Mouse (Mus musculus): ENCODE measurements around the gene Acot5. TPM values are rescaled to one million over a fixed set of nuclear protein-coding genes. Genes with fewer than 3 reads are reported as not detected.

Acot5 gene
- total and polyA plus RNA-seq, 2 experiments from 2014 or later: 1.1 to 2.0 TPM

DNA sequence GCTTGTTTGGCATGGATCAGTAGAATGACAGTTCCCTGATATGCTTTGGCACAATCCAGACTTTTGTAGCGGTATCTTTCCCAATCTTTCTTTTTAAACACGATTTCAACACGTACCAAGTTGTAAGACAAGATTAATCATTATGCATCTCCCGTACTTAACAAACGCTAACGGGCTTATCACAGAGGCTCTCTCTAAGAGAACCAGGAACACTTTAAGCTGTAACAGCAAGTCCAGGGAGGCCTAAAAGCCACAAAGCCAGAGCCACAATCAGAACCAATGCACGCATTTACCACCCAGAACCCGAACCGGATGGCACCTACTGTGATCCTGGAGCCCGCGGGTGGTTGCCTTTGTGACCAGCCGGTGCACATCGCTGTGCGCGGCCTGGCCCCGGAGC lies 16.0 kb upstream of the Acot5 start:
- Histone ChIP-seq H3K27me3 (ENCODE audit: insufficient read depth, low read length) (0 out of 2 replicates have a peak, but pooled peaks cover 3% of the 10 kb centered on the region), H3K9ac (replicated peaks; ENCODE audit: low read length, poor library complexity, severe bottlenecking) (0 out of 2 replicates have a peak overlapping the region, but pooled peaks have one; percentile 36), H3K36me3 (ENCODE audit: insufficient read depth, low read length) (no peaks in the 10 kb centered on the region), H3K9me3 (ENCODE audit: low read length) (no peaks in the 10 kb centered on the region), H3K4me1 (ENCODE audit: insufficient read depth, low read length) (no peaks in the 10 kb centered on the region), H3K4me3 (ENCODE audit: low read depth, low read length) (peak overlapping the region; percentile 41), H3K27ac (ENCODE audit: low read depth, low read length) (no peak overlapping the region), H3K4me2 (ENCODE audit: low read depth, low read length, poor library complexity, severe bottlenecking) (peak overlapping the region; percentile 63)
- DNase-seq (ENCODE audit: low spot score): no peak
- 4% methylated on average over 16 of the region's 16 CpGs for WGBS
- no peak for TF ChIP-seq CTCF (IDR thresholded peaks at IDR 0.05)
- no peak for ATAC-seq (ENCODE audit: low FRiP score)

DNA sequence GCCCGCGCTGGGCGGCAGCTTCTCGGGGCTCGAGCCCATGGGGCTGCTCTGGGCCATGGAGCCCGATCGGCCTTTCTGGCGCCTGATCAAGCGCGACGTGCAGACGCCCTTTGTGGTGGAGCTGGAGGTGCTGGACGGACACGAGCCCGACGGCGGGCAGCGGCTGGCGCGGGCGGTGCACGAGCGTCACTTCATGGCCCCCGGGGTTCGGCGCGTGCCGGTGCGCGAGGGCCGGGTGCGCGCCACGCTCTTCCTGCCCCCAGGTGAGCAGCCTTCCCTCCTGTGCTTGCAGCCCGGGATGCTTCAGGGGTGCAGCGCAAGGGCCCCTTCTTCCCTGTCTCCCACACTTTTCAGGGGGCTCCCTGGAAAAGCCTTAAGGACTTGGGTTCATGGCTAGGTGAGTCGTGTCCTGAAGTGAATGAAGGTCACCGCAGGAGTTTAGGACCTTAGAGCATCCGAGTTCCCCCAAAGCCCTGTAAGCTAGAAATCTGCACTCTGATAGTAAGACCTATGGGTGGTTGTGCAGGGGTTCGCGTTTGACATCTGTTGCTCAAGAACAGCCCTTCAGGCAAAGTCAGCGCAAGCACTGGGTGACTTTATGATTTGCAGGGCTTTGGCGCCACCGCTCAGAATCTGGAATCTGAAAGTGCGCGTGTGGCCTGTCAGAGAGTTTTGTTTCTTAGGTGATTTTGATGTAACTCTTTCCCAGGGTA lies 15.3 kb upstream of the Acot5 start:
- no peaks in the 10 kb centered on the region for H3K9me3 ChIP-seq (ENCODE audit: low read length)
- H3K4me3 ChIP-seq (ENCODE audit: low read depth, low read length): peak overlapping the region; percentile 41
- peak; percentile 48 for TF ChIP-seq CTCF (IDR thresholded peaks at IDR 0.05)
- H3K27ac ChIP-seq (ENCODE audit: low read depth, low read length): no peak overlapping the region
- H3K36me3 ChIP-seq (ENCODE audit: insufficient read depth, low read length): no peaks in the 10 kb centered on the region
- H3K4me1 ChIP-seq (ENCODE audit: insufficient read depth, low read length): no peaks in the 10 kb centered on the region
- H3K4me2 ChIP-seq (ENCODE audit: low read depth, low read length, poor library complexity, severe bottlenecking): peak overlapping the region; percentile 63
- peak; percentile 57 for DNase-seq (ENCODE audit: low spot score)
- H3K9ac ChIP-seq (replicated peaks; ENCODE audit: low read length, poor library complexity, severe bottlenecking): 0 out of 2 replicates have a peak overlapping the region, but pooled peaks have one; percentile 36
- 2% methylated on average over 37 of the region's 46 CpGs for whole genome bisulfite sequencing
- H3K27me3 ChIP-seq (ENCODE audit: insufficient read depth, low read length): 0 out of 2 replicates have a peak, but pooled peaks cover 3% of the 10 kb centered on the region
- no peak for ATAC-seq (ENCODE audit: low FRiP score)

DNA sequence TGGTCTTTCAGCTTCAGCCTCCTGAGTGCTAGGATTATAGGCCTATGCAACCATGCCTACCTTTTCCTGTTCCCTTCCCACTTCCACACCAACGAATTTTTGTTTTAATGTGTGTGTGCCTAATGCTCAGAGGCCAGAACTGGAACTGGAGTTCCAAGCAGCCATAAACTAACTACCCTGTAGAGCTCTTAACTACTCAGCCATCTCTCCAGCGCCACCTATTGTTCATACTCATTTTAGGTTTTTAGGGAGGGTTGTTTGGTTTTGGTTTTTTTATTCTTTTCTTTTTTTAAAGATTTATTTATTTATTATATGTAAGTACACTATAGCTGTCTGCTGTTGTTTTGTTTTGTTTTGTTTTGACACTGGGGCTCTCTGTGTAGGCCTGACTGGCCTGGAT lies 8.2 kb upstream of the Acot5 start:
- peak; percentile 39 for TF ChIP-seq CTCF (IDR thresholded peaks at IDR 0.05)
- H3K36me3 ChIP-seq (ENCODE audit: insufficient read depth, low read length): no peaks in the 10 kb centered on the region
- H3K4me3 ChIP-seq (ENCODE audit: low read depth, low read length): no peak overlapping the region
- 34% methylated on average over 2 of the region's 2 CpGs for WGBS
- H3K27ac ChIP-seq (ENCODE audit: low read depth, low read length): no peak overlapping the region
- no peak for ATAC-seq (ENCODE audit: low FRiP score)
- H3K27me3 ChIP-seq (ENCODE audit: insufficient read depth, low read length): no peaks in the 10 kb centered on the region
- DNase-seq (ENCODE audit: low spot score): no peak
- H3K9ac ChIP-seq (replicated peaks; ENCODE audit: low read length, poor library complexity, severe bottlenecking): no peak overlapping the region
- H3K9me3 ChIP-seq (ENCODE audit: low read length): no peaks in the 10 kb centered on the region
- no peaks in the 10 kb centered on the region for H3K4me1 ChIP-seq (ENCODE audit: insufficient read depth, low read length)
- no peak overlapping the region for H3K4me2 ChIP-seq (ENCODE audit: low read depth, low read length, poor library complexity, severe bottlenecking)

DNA sequence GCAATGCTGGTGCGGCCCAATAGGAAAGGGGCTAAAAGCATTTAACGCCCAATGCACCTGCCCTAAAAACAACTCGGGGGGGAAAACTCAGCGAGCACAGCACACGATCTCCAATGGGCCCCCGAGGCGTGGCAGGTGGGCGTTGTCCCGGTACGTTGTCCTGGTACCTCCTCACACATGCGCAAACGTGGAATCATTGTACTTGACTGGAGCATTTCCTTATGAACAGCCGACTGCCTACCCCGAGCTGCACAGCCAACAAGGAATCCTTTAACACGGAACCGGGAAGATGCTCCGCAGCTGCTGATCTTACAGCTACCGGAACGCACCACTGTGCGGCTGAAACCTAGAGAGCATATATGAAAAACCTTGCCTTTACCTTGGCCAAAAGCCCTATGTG lies 6.8 kb upstream of the Acot5 start:
- TF ChIP-seq CTCF (IDR thresholded peaks at IDR 0.05): no peak
- H3K9me3 ChIP-seq (ENCODE audit: low read length): no peaks in the 10 kb centered on the region
- H3K4me3 ChIP-seq (ENCODE audit: low read depth, low read length): no peak overlapping the region
- no peak overlapping the region for H3K9ac ChIP-seq (replicated peaks; ENCODE audit: low read length, poor library complexity, severe bottlenecking)
- DNase-seq (ENCODE audit: low spot score) (no peak), ATAC-seq (ENCODE audit: low FRiP score) (no peak)
- no peak overlapping the region for H3K27ac ChIP-seq (ENCODE audit: low read depth, low read length)
- no peak overlapping the region for H3K4me2 ChIP-seq (ENCODE audit: low read depth, low read length, poor library complexity, severe bottlenecking)
- 96% methylated on average over 20 of the region's 20 CpGs for WGBS
- no peaks in the 10 kb centered on the region for H3K27me3 ChIP-seq (ENCODE audit: insufficient read depth, low read length)
- no peaks in the 10 kb centered on the region for H3K36me3 ChIP-seq (ENCODE audit: insufficient read depth, low read length)
- no peaks in the 10 kb centered on the region for H3K4me1 ChIP-seq (ENCODE audit: insufficient read depth, low read length)

DNA sequence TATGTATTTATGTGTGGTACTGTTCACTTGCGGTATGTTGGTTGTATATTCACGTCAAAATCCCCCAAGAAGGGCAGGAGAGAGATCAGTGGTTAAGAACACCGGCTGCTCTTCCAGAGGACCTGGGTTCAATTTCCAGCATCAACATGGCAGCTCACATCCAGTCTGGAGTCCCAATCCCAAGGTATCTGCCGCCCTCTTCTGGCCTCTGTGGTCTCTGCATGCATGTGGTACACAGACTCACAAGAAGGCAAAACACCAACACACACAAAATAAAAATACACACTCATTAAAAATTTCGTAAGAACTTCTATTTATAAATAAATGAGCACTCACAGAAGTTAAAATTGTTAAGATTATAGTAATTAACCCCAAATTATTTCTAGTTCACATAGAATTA lies 5.9 kb upstream of the Acot5 start:
- DNase-seq (ENCODE audit: low spot score): no peak
- H3K4me3 ChIP-seq (ENCODE audit: low read depth, low read length): no peak overlapping the region

DNA sequence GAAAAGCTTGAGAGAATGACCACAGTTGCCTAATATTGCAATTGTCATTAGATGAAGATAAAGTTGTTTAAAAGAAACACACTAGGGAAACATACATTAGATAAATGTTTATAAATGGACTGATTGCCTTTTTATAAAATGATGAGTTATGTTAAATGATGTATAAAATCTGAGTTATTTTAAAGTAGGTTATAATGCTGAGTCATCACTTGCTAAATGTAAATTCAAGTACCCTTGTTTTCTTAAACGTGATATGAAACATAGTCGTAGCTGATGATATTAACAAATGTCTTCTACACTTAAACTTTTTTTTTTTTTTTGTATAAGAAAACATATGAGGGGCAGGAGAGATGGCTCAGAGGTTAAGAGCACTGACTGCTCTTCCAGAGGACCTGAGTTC lies 5.3 kb upstream of the Acot5 start:
- H3K9me3 ChIP-seq (ENCODE audit: low read length): no peaks in the 10 kb centered on the region
- no peak for DNase-seq (ENCODE audit: low spot score)
- H3K27me3 ChIP-seq (ENCODE audit: insufficient read depth, low read length): peaks cover 12% of the 10 kb centered on the region; the same call in 1 of the 2 replicates
- no peak overlapping the region for H3K27ac ChIP-seq (ENCODE audit: low read depth, low read length)
- no peak for TF ChIP-seq CTCF (IDR thresholded peaks at IDR 0.05)
- H3K4me3 ChIP-seq (ENCODE audit: low read depth, low read length): no peak overlapping the region
- no peaks in the 10 kb centered on the region for H3K4me1 ChIP-seq (ENCODE audit: insufficient read depth, low read length)
- no peak overlapping the region for H3K9ac ChIP-seq (replicated peaks; ENCODE audit: low read length, poor library complexity, severe bottlenecking)
- no peak overlapping the region for H3K4me2 ChIP-seq (ENCODE audit: low read depth, low read length, poor library complexity, severe bottlenecking)
- H3K36me3 ChIP-seq (ENCODE audit: insufficient read depth, low read length): no peaks in the 10 kb centered on the region
- 94% methylated on average over 2 of the region's 2 CpGs for WGBS
- no peak for ATAC-seq (ENCODE audit: low FRiP score)

More for the DNA sequence above, 5.9 kb upstream of the Acot5 start:
- no peaks in the 10 kb centered on the region for H3K9me3 ChIP-seq (ENCODE audit: low read length)
- H3K4me1 ChIP-seq (ENCODE audit: insufficient read depth, low read length): no peaks in the 10 kb centered on the region
- H3K4me2 ChIP-seq (ENCODE audit: low read depth, low read length, poor library complexity, severe bottlenecking): no peak overlapping the region
- peaks cover 6% of the 10 kb centered on the region; the same call in 1 of the 2 replicates for H3K27me3 ChIP-seq (ENCODE audit: insufficient read depth, low read length)
- no peaks in the 10 kb centered on the region for H3K36me3 ChIP-seq (ENCODE audit: insufficient read depth, low read length)
- H3K27ac ChIP-seq (ENCODE audit: low read depth, low read length): no peak overlapping the region
- 0 out of 2 replicates have a peak, but pooled peaks have one; percentile 33 for TF ChIP-seq CTCF (IDR thresholded peaks at IDR 0.05)
- no peak for ATAC-seq (ENCODE audit: low FRiP score)
- WGBS: 78% methylated on average over 5 of the region's 5 CpGs
- H3K9ac ChIP-seq (replicated peaks; ENCODE audit: low read length, poor library complexity, severe bottlenecking): no peak overlapping the region
